Mouse (Mus musculus): ENCODE measurements around the gene Armc8. TPM values are rescaled to one million over a fixed set of nuclear protein-coding genes. Genes with fewer than 3 reads are reported as not detected.
A peak's percentile ranks its signal among the peaks of the same experiment; 100 is the strongest.
"Not testable (repeated sequence)": the region's sequence is repeated elsewhere in the genome, so short reads cannot be mapped to it uniquely, and the experiment has no call there.

Armc8 gene
- 10 to 100 TPM; 23.7 to 33.3 (median 28.2) TPM for polyA plus RNA-seq (2017; shearing (Covaris generic))

- peak; percentile 91 for ATAC-seq
Observed at GRCm38 (mm10) chr9:99568347-99569070, at the start of gene Armc8. Gene Armc8 (minus strand): TSS chr9:99568899.

- ATAC-seq: no peak
Observed at GRCm38 (mm10) chr9:99612202-99612601, 43.5 kb upstream of the Armc8 start, which contains the start of gene A4gnt. Gene A4gnt (plus strand): TSS chr9:99612502.

GRCm38 (mm10) chr9:99603566-99603965, 34.9 kb upstream of the Armc8 start:
- no peak for ATAC-seq

- not testable (repeated sequence) for ATAC-seq
Observed at GRCm38 (mm10) chr9:99599127-99599526, 30.4 kb upstream of the Armc8 start.

- ATAC-seq: no peak
Observed at GRCm38 (mm10) chr9:99591144-99591543, 22.4 kb upstream of the Armc8 start.

GRCm38 (mm10) chr9:99587505-99588202, 19.0 kb upstream of the Armc8 start:
- peak; percentile 48 for ATAC-seq

GRCm38 (mm10) chr9:99580655-99581054, 12.0 kb upstream of the Armc8 start:
- ATAC-seq: peak; percentile 58

GRCm38 (mm10) chr9:99575677-99576480, 7.2 kb upstream of the Armc8 start, which contains the start of gene Dbr1:
Gene Dbr1 (plus strand): TSS chr9:99575799.
- peak; percentile 96 for ATAC-seq

- no peak for ATAC-seq
Observed at GRCm38 (mm10) chr9:99569071-99569397, 335 bp upstream of the Armc8 start.

GRCm38 (mm10) chr9:99568023-99568346, 714 bp downstream of the Armc8 start:
- no peak for ATAC-seq

GRCm38 (mm10) chr9:99563714-99564113, 5.0 kb downstream of the Armc8 start:
- ATAC-seq: no peak

GRCm38 (mm10) chr9:99560389-99560788, 8.3 kb downstream of the Armc8 start:
- peak; percentile 86 for ATAC-seq

GRCm38 (mm10) chr9:99559557-99559904, 9.2 kb downstream of the Armc8 start:
- no peak for ATAC-seq

- no peak for ATAC-seq
Observed at GRCm38 (mm10) chr9:99558824-99559556, 9.7 kb downstream of the Armc8 start.

GRCm38 (mm10) chr9:99557580-99558300, 11.0 kb downstream of the Armc8 start:
- no peak for ATAC-seq

GRCm38 (mm10) chr9:99555253-99555652, 13.4 kb downstream of the Armc8 start:
- ATAC-seq: no peak

- ATAC-seq: no peak
Observed at GRCm38 (mm10) chr9:99554052-99554451, 14.6 kb downstream of the Armc8 start.

GRCm38 (mm10) chr9:99553049-99553448, 15.7 kb downstream of the Armc8 start:
- no peak for ATAC-seq

GRCm38 (mm10) chr9:99552068-99552467, 16.6 kb downstream of the Armc8 start:
- ATAC-seq: no peak

- no peak for ATAC-seq
Observed at GRCm38 (mm10) chr9:99546259-99546658, 22.4 kb downstream of the Armc8 start.

- no peak for ATAC-seq
Observed at GRCm38 (mm10) chr9:99531865-99532264, 36.8 kb downstream of the Armc8 start.

GRCm38 (mm10) chr9:99505875-99506274, 62.8 kb downstream of the Armc8 start:
- no peak for ATAC-seq

All from inflammation-experienced regulatory T-cells, adult 6 months (primary cell).